Mouse (Mus musculus) spleen, postnatal 14 days (tissue): ENCODE results near the gene Mtmr10.

Experiments
- DNase-seq, 2 experiments: peaks; one replicate each; pipeline ENCODE4 v3.0.0; 2021 to 2022; ENCODE audit warnings: low spot score in 2 of 2

Gene Mtmr10

DNA sequence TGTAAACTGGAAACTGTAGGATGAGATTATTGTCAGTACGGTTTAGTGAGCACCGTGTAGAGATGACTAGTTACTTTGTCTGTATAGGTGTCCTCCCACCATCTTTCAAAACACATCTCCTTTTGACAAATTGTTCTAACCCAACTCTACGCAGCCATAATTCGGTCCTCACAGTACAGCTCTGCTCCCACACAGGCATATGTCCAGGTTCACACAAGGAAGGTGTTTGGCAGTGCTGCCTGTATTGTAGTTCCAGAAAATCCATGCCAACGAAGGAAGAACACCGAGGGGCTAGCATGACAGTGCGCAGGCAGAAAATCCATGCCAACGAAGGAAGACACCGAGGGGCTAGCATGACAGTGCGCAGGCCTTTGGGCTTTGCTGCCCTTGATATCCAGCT lies 4.3 kb downstream of the Mtmr10 start:
- DNase-seq: no peak

DNA sequence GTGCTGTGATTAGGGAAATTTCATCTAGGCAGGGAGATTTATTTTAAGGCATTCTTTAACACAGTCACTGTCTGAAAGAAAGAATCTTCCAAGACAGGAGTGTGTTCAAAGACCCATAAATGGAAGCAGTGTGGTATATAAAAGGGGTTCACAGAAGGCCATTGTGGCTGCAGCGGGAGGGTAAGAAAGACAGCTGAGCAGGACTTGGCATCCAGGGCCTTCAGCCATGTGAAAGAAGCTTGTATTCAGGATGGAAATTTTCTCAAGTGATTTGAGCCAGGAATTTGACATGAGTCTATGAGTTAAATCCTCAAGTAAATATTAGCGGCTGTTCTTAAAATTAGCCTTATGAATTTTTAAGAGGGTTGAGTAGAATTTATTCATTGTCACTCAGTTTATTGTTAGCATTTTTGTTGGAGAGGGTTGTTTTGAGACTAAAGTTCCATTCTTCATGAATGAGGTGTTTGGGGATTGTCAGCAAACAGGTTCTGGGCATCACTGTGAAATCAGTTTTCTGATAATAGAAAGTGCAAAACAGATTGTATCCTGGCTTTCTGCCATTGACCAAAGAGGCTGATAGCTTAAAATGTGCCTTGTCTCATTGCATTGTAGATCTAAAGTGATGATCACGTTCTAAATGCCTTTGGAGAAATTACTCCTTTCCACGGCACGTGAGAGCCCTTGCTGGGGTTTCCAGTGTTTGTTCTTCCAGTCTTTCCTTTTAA lies 9.0 kb downstream of the Mtmr10 start:
- no peak for DNase-seq

DNA sequence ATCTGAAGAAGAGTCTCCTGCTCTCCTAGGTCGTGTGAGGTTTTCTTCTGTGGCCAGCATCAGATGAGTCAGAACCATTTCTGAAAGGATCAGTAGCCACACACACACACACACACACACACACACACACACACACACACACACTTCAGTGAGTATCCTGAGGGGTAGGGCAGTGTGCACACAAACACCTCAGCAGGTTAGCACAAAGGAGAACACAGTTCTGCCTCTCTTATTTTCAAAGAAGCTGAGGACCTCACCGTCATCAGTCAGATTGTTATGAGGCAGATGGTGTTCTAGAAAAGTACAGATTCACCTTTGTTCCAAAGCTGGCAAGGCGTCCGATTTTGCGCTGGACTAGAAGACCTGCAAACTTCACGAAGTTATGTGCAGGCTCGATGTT lies 22.8 kb downstream of the Mtmr10 start:
- DNase-seq: no peak

DNA sequence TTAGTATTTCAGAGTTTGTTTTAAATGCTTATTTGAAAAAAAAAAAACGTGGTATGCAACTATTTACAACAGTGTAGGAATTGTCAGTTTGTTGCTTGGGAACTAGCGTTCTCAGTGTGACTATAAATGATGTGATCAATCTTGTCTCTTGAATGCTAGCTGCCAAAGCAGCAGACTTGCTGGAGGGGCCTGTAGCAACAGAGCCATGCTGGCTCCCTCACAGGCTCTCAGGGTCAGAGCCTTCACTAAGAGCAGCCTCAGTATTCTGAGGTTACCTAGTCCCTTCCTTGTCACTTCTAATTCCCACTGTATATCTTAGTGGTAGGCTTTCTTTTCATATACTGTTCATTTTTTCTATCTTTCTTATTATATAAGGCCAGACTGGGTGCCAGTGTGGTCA lies 23.3 kb downstream of the Mtmr10 start:
- no peak for DNase-seq

DNA sequence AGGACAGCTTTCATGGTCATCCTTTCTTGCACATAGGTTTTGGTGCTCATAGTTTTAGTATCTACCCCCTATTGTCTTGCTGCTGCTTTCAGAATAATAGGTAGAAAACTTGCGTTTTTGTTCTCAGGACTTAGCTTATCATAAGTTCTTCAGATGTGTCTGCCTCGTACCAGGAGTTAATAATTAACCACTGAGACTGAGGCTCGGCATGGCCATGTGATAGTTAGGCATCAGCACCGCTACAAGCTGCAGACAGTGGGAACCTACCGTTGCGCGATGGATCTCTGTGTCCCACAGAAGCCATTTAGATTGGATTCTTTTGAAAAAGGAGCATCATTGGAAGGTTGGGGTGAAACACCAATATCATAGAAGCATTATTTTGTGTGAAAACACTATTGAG lies 25.4 kb downstream of the Mtmr10 start:
- DNase-seq: no peak

DNA sequence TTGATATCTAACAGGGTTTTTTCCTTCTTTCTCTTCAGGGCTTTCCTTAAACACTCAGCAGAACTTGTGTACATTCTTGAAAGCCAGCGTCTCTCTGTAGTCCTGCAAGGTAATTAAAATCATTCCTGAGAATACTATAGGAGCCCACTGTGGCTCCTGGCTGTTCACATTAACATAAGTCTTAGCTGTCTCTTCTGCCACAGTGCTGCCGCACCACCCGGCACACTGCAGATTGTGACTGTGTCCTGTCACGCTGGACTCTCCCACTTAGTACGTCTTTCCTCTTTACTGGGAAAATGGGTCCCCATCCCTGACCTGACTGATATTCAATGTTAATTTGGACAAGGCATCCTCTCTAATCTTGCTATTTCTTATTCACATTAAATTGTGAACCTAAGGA lies 33.7 kb downstream of the Mtmr10 start:
- DNase-seq: no peak

DNA sequence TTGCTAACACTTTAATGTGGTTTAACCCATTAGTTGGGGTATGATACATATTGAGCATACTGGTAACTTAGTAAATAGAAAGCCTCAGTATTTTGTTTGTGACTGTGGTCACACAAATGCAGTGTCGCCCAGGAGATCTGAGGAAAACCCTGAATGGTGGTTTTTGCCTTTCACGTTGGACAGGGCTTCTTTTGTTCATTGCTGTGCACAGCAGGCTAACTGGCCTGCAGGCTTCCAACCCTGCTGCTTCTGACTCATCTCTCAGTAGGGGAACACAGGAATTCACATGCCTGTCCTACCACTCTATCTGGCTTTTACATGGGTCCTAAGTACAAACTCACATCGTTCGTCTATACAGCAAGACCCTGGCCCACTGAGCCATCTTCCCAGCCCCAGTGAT lies 34.2 kb downstream of the Mtmr10 start:
- no peak for DNase-seq

DNA sequence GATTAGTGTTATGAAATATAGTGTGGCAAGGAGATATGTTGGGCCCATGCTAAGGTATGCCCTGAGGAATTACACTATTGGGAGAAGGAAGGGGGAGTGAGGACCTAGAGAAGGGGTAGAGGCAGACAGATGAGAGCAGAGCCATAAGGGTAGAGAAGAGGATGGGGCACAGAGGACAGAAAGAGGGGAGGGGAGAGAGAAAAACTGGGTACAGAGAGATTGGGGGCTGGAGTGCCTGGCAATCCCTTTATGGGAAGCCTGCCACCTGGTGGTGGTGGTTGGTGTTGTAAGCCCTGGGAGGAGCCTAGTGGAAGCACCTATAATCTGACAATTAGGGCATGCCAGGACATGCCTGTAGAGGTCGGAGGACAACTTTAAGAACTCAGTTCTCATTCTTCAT lies 39.4 kb downstream of the Mtmr10 start:
- DNase-seq: peak; percentile 65 to 82

DNA sequence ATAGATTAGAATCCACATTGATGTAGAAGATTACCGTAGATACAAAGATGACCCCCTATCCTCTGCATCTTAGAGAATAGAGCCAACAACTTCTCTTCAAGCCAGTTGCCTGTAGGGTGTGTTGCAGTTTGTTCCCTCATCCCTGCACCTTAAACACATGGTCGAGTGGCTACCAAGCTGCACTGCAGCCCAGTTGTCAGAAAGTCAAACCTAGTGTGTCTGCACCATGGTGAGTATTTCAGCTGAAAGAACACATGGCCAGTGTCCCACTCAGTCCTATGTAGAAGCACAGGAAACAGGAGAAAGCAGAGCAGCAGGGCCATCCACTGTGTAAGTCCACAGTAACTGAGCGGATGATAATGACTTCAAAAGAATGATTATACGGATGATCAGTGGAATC lies 40.0 kb downstream of the Mtmr10 start:
- no peak for DNase-seq

DNA sequence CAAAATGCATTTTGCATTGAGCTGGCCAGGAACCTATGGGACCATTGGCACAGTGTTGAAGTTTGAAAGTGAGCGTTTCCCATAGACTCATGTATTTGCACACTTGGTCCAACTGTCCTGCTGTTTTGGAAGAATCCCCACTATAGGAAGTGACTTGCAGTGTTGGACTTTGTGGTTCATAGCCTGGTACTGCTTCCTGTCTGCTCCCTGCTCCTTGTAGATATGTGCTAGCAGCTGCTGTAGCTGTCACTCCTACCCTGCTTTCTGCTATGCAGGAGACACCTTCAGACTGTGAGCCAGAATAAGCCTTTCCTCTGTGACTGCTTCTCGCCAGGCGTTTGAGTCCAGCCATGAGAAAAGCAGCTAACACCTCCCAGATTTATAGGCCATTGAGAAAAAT lies 43.9 kb downstream of the Mtmr10 start:
- no peak for DNase-seq

DNA sequence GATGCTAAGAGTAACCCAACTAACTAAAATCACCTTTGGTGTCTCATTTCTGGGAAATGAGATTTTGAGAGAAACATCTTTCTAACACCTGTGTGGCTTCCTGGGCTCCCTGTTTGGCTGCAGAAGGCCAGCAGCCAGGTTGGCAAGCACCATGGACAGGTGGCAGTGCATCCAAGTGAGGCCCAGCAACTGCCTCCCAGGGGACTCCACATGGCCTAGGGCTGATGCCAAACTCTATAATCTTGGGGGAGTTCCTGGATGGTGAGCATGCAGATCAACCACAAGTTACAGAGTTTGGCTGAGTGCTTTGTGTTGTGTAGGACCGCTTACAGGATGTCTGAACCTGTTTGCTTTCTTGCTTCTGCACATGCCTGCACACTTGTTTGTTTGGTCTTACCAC lies 45.2 kb downstream of the Mtmr10 start:
- DNase-seq: no peak

DNA sequence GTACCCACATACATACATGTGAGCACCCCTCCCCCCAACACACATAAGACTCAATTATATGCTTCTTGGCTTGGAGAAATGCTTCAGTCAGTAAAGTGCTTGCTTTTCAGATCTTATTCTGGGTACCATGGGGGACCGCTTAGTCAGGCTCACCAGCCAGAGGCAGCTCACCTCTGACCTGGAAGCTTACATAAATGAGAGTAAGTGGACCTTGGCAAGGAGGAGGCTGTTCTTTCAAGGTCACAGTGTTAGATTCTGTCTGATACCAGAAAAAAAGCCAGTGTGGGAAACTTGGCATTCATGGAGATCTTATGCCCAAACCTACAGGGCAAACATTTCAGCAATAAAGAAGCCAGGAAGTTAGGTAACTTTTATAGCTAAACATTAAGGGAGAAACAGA lies 60.4 kb downstream of the Mtmr10 start:
- no peak for DNase-seq

DNA sequence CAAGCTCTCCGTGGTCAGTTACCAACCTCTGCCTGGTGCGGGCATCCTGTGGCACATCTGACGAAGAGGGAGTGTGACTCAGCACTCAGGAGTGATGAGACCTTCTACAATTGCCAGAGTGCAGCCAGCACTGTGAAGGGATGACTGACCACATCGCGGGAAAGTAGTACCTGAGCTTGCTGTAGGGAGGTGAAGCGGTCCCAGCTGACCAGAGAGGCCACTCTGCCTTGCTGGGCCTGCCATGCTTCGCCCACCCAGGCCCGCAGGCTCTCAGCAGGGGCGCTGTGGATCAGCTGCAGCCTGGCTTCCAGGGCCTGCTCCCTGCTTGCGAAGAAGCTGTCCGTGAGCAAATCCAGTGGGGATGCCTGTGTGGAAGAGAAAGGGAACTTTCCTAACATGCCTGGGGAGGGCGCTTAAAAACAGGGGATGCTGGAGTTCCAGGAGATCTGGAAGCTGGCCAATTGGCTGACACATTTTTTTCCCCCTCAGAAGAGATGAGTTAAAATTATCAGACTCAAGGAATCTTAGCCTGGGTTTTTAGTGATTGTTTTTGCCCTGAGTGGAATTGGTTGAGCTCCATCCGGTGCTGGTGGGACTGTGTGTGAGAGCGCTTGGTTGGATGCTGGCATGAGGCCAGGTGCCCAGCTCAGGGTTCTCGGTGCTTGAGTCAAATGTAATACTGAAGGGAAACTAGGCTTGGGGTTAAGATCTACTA lies 61.9 kb downstream of the Mtmr10 start:
- DNase-seq: no peak

DNA sequence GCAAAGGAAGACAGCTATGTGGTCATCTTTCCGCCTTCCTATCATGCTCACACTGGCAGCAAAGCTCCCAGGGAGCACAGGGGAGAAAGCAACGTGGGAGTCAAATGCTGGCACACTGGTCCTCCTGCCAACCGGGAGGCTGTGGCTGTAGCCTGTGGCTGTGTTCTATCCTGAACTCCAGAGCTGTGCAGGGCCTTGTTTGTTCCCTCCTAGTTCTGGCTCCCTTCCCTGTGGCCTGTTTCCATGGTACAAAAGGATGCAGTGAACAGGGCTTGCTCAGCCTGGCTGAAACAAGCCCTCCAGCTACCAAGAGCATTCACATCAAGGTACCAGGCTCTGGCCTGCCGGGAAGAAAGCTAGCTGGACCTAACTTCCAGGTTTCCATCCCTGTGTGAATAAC lies 63.6 kb downstream of the Mtmr10 start:
- DNase-seq: no peak

DNA sequence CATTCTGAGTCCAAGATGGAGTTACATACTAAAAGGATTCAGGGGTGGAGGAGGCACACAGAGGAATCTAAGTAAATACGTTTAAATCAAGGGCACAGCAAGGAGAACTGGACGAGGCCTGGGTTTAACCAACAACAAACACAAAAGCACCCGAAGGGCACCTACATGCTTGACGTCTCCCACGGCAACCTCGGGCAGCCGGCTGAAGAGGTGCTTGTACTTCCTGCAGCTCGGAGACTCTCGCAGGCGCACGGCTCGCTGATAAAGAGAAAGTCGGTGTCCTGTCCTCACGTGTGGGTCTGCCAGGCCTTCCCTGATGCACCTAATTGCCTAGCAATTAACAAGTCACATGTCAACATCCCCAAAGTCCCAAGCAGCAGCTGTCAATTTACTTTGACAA lies 66.8 kb downstream of the Mtmr10 start:
- no peak for DNase-seq

DNA sequence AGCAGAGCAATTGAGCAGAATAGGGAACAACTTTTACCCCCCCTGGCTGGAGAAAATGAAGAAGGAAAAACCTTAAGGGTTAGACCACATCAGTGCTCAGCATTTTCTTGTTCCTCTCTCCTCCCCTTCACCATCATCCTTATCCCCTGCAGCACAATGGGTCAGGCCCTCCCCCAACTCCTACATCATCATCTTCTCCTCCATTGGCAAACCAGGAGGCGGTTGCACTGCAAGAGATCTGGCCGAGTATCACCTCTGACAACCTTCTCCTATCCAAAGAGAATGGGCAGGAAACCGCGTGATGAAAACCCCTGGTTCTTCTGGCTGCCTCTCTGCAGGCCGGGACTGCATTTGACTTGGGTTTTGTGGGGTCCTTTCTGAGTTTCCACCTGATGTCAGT lies 69.2 kb downstream of the Mtmr10 start:
- DNase-seq: no peak

DNA sequence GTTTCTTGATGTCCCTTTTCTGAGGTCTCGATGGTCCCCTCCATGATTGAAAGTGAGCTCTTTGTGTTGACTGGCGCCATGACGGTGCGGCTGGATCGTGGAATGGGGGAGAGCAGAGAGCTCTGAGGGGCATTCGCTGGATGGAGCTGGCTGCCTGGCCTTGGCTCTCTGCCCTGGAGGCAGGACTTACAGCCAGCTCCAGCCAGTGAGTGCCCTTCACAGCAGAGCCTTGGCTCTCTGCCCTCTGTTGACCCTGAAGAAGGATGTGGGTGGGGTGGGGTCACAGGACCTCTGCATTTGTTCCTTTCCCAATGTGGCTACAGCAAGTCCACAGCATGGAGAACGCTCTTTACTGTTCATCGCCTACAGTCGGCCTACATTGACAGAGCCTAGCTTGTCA lies 70.0 kb downstream of the Mtmr10 start:
- DNase-seq: no peak

DNA sequence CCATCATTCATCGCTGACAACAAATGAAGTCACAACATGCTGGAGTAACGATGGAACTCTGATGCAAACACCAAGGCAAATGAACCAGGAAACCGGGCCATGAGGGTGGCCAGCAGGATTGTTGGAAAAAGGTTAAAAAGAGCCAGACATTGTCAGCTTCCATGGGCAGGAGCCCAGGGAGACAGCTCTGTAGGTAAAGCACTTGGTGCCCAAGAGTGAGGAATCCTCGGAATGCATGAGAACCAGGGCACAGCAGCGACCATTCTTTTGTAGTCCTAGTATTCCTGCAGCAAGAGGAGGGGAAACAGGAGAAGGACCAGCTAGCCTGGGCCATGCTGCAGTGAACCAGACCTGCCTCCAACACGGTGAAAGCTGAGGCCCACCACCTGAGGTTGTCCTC lies 71.2 kb downstream of the Mtmr10 start:
- no peak for DNase-seq

DNA sequence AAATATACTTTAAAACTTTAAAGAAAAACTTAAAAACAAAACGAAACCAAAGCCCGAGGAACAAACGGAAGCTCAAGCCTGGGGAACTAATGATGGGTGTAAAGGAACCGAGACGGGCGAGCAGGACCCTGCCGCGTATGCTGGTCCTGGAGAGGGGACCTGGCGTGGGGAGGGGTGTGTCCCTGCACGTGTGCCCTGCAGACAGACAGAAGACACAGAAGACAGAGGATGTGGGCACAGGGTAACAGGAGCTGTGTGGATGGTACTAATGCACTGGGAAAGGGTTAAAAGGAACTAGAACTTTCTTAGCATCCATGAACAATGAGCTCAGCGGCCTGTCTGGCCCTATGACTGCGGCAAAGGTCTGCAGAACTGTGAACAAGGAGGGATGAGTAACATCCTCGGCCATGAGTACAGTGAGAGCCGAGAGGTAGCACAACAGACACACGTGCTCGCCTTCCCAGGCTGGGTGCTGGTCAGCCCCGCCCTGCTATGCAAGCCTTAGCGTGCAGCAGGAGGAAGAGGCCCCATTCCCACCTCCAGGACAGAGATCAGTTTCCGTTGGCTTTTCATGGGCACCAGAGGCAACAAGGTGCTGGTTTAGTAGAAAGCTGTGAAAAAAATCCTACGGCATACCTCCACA lies 72.6 kb downstream of the Mtmr10 start:
- DNase-seq: no peak

DNA sequence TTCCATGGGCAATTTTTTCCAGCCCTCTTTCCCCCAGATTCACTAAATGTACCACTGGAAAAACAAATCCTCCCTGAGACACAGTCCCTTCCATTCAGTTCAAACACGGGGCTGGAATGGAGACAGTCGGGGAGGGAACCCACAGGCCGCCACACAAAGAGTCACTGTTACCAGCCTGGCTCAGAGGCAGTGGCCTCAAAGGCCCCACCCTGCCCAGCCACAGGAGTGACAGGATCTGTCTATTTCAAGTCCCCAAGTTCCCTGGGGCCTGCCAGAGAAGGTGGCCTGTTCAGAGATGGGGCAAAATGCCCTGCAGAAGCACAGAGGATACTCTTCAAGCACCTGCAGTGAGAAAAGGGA lies 73.1 kb downstream of the Mtmr10 start:
- no peak for DNase-seq

DNA sequence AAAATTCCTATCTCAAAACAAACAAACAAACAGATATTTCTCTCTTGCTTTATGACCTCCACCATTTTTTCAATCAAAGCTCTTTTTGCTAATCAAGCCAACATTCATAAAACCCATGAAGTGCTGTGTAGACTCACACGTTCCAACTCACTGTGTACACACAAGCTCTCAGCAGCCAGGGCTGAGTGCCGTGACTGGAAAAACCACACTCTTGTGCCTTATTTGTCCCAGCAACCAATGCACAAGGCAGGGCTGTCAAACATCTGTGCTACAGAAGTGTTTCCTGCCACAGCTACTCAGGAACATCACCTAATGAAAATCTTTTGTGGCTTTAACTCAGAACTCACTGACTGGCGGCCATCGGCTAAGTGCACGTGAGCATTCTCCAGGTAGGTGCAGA lies 78.4 kb downstream of the Mtmr10 start:
- no peak for DNase-seq

DNA sequence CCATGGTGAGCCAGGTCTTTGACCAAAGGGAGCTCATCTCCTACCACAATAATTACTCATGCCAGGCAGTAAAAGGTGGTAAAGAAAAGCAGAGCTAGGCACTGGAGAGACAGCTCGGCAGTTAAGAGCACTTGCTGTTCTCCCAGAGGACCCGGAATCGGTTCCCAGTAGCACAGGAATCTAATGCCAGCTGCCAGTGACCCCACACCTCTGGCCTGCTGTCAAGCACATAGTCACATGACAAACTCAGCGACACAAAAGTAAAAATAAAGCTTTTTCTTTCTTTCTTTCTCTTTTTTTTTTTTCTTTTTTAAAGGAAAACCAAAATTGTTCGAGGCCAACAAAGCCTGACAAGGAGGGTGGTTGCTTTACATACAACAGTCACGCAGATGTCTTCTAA lies 82.4 kb downstream of the Mtmr10 start:
- DNase-seq: no peak
